Mouse (Mus musculus): ENCODE measurements at regions not wholly inside any gene's neighbourhood (a gene's known extent, or its start where the extent isn't known, plus 50 kb on each side); places are given as distances from the start of the nearest gene placed in this dataset.

- no peak for DNase-seq (ENCODE audit: low spot score)
Measured at GRCm38 (mm10) chr12:25335069-25335468, 238.1 kb upstream of the Id2 start.

DNA sequence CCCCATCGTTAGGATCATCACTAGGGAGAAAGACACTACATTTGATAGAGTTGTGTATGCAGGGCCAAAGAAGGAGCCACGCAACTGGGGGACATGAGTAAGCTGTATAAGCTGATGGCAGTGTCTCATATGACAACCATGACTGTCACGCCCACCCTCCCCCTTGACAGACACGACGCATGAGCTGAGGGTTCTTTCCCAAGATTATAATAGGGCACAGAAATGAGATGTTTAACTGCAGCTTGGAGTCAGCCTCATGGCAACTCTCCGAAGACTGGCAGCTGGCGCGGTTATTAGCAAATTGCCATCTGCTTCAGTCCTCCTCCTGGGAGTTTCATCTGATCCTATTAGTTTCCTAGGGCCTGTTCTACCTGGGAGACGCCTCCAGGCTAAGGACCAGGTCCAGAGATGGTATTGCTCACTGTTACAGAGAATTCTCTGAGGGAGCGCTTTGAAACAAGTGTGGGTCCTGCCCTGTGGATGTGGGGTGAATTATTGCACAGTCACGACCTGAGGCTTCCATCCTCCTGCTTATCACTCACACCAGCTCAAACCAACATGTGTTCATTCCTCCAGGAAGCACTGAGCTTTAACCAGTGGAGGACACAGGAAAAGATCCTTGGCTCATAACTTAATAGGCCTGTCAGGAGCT lies 235.6 kb upstream of the Id2 start:
- DNase-seq (ENCODE audit: low spot score): no peak

GRCm38 (mm10) chr12:25330004-25330708 lies 233.2 kb upstream of the Id2 start:
- peak; percentile 57 for DNase-seq (ENCODE audit: low spot score)

- DNase-seq (ENCODE audit: low spot score): no peak
Measured at GRCm38 (mm10) chr12:25325901-25326300, 229.0 kb upstream of the Id2 start.

GRCm38 (mm10) chr12:25323171-25323570 lies 226.2 kb upstream of the Id2 start:
- no peak for DNase-seq (ENCODE audit: low spot score)

- no peak for DNase-seq (ENCODE audit: low spot score)
Measured at GRCm38 (mm10) chr12:25320262-25320767, 223.4 kb upstream of the Id2 start.

DNA sequence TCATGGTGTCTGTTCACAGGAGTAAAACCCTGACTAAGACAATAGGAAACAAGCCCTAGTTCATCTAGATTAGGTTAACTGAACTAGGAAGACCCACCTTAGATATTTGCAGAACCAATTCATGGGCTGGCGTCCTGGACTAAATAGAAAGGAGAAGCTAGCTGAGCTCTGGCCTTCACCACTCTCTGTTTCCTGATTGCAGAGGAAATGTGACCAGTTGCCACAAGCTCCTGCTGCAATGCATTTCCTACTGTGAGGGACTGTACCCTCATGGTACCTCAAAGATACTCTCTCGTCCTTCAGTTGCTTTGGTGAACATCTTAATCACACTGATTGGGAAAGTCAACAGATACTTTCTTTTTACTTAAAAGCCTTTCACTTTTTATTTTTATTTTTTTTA lies 222.9 kb upstream of the Id2 start:
- DNase-seq (ENCODE audit: low spot score): no peak

- peak; percentile 23 for DNase-seq (ENCODE audit: low spot score)
Measured at GRCm38 (mm10) chr12:25318072-25318671, 221.2 kb upstream of the Id2 start.

GRCm38 (mm10) chr12:25315969-25316368 lies 219.0 kb upstream of the Id2 start:
- no peak for DNase-seq (ENCODE audit: low spot score)

DNA sequence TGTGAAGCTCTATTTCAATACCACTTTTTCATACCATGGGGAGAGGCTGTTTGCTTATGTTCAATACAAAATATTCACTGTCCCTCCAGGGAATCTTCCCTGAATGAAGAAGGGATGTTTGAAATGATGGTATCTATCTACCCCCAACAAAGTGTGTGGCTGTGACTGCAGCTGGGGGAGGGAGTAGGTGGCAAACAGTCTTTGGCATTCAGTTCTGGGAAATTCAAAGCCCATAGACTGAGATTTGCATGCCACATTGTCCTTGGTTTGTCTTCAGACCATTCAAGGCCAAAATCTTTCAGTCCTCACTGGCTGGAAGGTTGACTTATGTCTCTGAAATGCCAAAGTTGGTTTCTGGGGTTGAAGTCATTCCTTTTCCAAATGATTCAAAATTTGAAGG lies 216.3 kb upstream of the Id2 start:
- no peak for DNase-seq (ENCODE audit: low spot score)

GRCm38 (mm10) chr12:25312390-25312789 lies 215.4 kb upstream of the Id2 start:
- DNase-seq (ENCODE audit: low spot score): no peak

GRCm38 (mm10) chr12:25311728-25312127 lies 214.8 kb upstream of the Id2 start:
- no peak for DNase-seq (ENCODE audit: low spot score)

- DNase-seq (ENCODE audit: low spot score): peak; percentile 68
Measured at GRCm38 (mm10) chr12:25310293-25310946, 213.5 kb upstream of the Id2 start.

DNA sequence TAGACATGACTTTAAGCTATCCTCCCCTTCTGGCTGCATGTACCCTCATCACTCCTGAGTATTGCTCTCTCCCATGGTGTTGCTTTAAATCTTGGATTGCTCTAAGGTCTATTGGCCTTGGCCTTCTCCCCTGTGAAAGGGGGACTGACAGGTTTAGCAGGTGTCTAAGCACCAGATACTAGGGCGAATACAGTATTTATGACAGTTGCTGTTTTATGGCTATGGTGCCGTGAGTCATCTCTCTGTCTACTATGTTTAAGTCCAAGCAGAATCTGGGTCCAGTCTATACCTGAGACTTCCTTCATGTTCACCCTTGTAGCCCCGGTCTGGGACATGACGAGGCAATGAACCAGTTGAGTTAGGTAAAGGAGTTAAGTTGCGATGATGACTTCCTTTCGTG lies 212.3 kb upstream of the Id2 start:
- no peak for DNase-seq (ENCODE audit: low spot score)

GRCm38 (mm10) chr12:25305764-25306653 lies 209.1 kb upstream of the Id2 start:
- DNase-seq (ENCODE audit: low spot score): no peak

GRCm38 (mm10) chr12:25304820-25305511 lies 208.0 kb upstream of the Id2 start:
- DNase-seq (ENCODE audit: low spot score): no peak

DNA sequence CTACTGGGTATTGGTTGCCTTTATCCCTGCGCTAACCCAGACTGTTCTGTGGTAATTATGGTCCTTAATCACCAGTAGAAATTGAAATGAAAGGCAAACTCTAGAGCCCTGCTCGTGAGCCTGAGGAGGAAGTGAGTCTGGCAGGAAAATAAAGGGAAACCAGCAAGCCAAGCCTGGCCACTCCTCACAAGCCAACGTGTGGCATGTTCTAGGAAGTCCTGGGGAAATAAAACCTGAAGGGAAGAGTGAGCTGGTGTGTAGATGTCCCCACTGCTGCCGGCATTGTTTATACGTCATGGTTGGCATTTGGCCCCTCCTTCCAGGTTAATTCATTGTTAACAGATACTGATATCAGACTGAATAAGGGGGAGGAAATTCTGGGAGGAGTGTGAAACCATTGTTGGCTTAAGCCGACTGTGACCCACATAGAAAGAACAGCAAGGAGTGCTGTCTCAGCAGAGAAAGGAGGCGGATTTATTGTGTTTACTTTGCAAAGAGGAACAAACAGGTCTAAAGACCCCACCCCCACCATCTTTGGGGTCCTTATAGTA lies 206.6 kb upstream of the Id2 start:
- DNase-seq (ENCODE audit: low spot score): no peak

DNA sequence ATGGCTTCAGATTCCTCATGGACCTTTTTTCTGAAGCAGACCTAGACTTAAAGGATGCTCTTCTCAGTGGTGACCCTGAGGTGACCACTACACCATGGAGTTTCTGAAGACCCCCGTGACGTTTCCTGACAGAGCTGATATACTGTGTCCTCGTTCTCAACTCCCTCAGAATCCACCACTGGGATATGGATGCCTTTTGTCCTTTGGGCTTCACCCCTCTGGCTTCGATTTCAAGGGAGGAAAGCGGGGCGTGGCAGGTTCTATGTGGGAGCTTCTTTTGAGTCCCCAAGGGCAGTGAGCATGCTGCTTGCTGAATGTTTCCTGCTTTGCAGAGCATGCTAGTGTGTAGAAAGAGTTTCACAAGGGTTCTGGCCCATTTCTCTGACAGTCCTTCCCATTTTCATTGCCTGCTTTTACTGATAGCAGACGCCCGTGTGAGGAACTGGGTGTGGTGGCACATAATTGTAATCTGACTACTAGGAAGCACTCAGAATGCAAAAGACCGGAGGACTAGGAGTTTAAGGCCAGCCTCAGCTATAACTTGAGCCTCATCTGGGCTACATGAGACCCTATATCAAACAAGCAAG lies 204.0 kb upstream of the Id2 start:
- DNase-seq (ENCODE audit: low spot score): no peak

DNA sequence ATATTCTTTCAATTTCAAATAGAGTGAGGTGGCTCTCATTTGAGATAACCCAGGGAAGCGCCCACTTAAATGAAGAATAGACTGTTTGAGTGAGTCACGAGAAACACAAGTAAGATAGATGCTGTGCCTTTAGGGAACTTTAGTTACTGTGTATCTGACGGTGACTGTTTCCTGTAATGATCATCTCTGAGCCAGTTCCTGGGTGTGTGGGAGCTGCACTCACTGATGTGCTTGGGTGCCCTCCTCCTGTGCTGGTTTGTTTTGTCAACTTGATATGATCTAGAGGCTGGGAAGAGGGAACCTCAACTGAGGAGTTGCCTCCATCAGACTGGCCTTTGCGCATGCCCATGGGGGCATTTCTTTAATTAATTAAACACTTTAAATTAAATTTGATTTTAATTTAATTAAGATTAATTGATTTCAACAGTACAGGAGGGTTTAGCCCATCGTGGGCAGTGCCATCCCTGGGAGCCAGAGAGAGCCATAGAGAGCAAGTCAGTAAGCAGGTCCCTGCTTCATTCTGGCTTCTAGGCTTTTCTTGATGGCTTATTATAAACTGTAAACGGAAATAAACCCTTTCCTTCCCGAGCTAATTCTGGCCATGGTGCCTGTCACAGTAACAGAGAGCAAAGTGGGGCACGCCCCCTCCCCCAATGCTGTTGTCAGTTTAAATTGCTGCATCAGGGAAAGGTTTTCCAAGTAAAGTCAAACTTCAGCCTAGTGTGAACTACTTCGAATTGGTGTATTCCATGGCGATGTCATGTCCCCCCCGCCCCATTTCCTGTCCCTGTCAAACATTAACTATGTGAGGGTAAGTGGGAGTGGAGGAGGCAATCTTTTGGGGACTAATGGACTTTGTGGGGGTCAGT lies 202.9 kb upstream of the Id2 start:
- DNase-seq (ENCODE audit: low spot score): no peak
